Mouse (Mus musculus): ENCODE results near the gene Dgki. TPM values are rescaled to one million over a fixed set of nuclear protein-coding genes. Genes with fewer than 3 reads are reported as not detected.

Dgki gene
- polyA plus RNA-seq, 2 experiments, result 0.02 TPM; not detected in 1

DNA sequence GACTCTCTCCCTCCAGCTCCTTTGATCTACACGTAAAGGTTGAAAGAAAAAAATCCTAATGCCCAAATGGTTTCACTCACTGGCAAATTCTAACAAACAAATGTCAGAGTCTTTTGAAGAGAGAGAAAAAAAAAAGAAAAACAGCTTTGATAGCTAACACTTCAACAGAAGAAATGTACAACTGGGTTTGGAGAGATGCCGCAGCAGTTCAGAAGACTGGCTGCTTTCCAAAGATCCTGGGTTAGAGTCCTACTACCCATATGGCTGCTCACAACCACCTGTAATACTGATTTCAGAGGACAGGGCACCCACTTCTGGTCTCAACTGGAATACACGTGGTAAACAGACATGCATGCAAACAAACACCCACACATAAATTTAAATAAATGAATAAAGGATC lies 309.8 kb downstream of the Dgki start:
- H3K4me2 ChIP-seq (ENCODE audit: low read depth), result no peak overlapping the region
- DNase-seq (ENCODE audit: low read depth in 3 of 3, low spot score in 3 of 3) (no peak), ATAC-seq (ENCODE audit: insufficient read depth) (no peak)
- no peaks in the 10 kb centered on the region for H3K27me3 ChIP-seq (ENCODE audit: control insufficient read depth, insufficient read depth, low read length)
- H3K4me3 ChIP-seq (ENCODE audit: insufficient read depth in 1 of 2, low read depth in 2 of 2, low read length in 2 of 2), result no peak overlapping the region
- H3K9me3 ChIP-seq (ENCODE audit: control insufficient read depth, low read length), result no peaks in the 10 kb centered on the region
- WGBS (ENCODE audit: insufficient replicate concordance), result 63% methylated on average over 3 of the region's 3 CpGs
- H3K4me1 ChIP-seq (replicated peaks; ENCODE audit: control insufficient read depth in 2 of 2, insufficient read depth in 2 of 2, low read length in 1 of 2), result no peaks in the 10 kb centered on the region
- no peak overlapping the region for H3K9ac ChIP-seq (replicated peaks)
- H3K27ac ChIP-seq, result no peak overlapping the region
- no peaks in the 10 kb centered on the region for H3K36me3 ChIP-seq (replicated peaks; ENCODE audit: control insufficient read depth, insufficient read depth, low read depth)
- TF ChIP-seq CTCF (IDR thresholded peaks at IDR 0.05; ENCODE audit: low read depth) (no peak), EP300 (IDR thresholded peaks at IDR 0.05; ENCODE audit: low read depth) (no peak)

- no peak for TF ChIP-seq CTCF (IDR thresholded peaks at IDR 0.05; ENCODE audit: low read depth)
- no peak for TF ChIP-seq EP300 (IDR thresholded peaks at IDR 0.05; ENCODE audit: low read depth)
- Histone ChIP-seq H3K36me3 (replicated peaks; ENCODE audit: control insufficient read depth, insufficient read depth, low read depth) (no peaks in the 10 kb centered on the region), H3K4me1 (replicated peaks; ENCODE audit: control insufficient read depth in 2 of 2, insufficient read depth in 2 of 2, low read length in 1 of 2) (no peaks in the 10 kb centered on the region), H3K27ac (no peak overlapping the region), H3K4me2 (ENCODE audit: low read depth) (no peak overlapping the region), H3K9ac (replicated peaks) (no peak overlapping the region), H3K9me3 (ENCODE audit: control insufficient read depth, low read length) (no peaks in the 10 kb centered on the region), H3K4me3 (ENCODE audit: insufficient read depth in 1 of 2, low read depth in 2 of 2, low read length in 2 of 2) (no peak overlapping the region), H3K27me3 (ENCODE audit: control insufficient read depth, insufficient read depth, low read length) (no peaks in the 10 kb centered on the region)
- WGBS (ENCODE audit: insufficient replicate concordance), result 79% methylated on average over 3 of the region's 3 CpGs
- no peak for DNase-seq (ENCODE audit: low read depth in 3 of 3, low spot score in 3 of 3)
- ATAC-seq (ENCODE audit: insufficient read depth), result no peak
These were observed 311.2 kb downstream of the Dgki start for GRCm38 (mm10) chr6:36988800-36989199.

- Histone ChIP-seq H3K4me3 (ENCODE audit: insufficient read depth in 1 of 2, low read depth in 2 of 2, low read length in 2 of 2) (no peak overlapping the region), H3K4me1 (replicated peaks; ENCODE audit: control insufficient read depth in 2 of 2, insufficient read depth in 2 of 2, low read length in 1 of 2) (no peaks in the 10 kb centered on the region), H3K4me2 (ENCODE audit: low read depth) (no peak overlapping the region), H3K27ac (no peak overlapping the region), H3K9me3 (ENCODE audit: control insufficient read depth, low read length) (no peaks in the 10 kb centered on the region), H3K27me3 (ENCODE audit: control insufficient read depth, insufficient read depth, low read length) (no peaks in the 10 kb centered on the region), H3K9ac (replicated peaks) (no peak overlapping the region), H3K36me3 (replicated peaks; ENCODE audit: control insufficient read depth, insufficient read depth, low read depth) (no peaks in the 10 kb centered on the region)
- no peak for DNase-seq (ENCODE audit: low read depth in 3 of 3, low spot score in 3 of 3)
- WGBS (ENCODE audit: insufficient replicate concordance), result 64% methylated on average over 2 of the region's 2 CpGs
- TF ChIP-seq EP300 (IDR thresholded peaks at IDR 0.05; ENCODE audit: low read depth), result no peak
- ATAC-seq (ENCODE audit: insufficient read depth), result no peak
These were observed 318.3 kb downstream of the Dgki start for GRCm38 (mm10) chr6:36981646-36982045.

GRCm38 (mm10) chr6:36980475-36980874 lies 319.5 kb downstream of the Dgki start:
- no peaks in the 10 kb centered on the region for H3K27me3 ChIP-seq (ENCODE audit: control insufficient read depth, insufficient read depth, low read length)
- WGBS (ENCODE audit: insufficient replicate concordance), result 28% methylated on average over 5 of the region's 5 CpGs
- no peak overlapping the region for H3K4me3 ChIP-seq (ENCODE audit: insufficient read depth in 1 of 2, low read depth in 2 of 2, low read length in 2 of 2)
- no peak overlapping the region for H3K27ac ChIP-seq
- TF ChIP-seq EP300 (IDR thresholded peaks at IDR 0.05; ENCODE audit: low read depth) (no peak), CTCF (IDR thresholded peaks at IDR 0.05; ENCODE audit: low read depth) (no peak)
- DNase-seq (ENCODE audit: low read depth in 3 of 3, low spot score in 3 of 3) (no peak), ATAC-seq (ENCODE audit: insufficient read depth) (no peak)
- no peaks in the 10 kb centered on the region for H3K4me1 ChIP-seq (replicated peaks; ENCODE audit: control insufficient read depth in 2 of 2, insufficient read depth in 2 of 2, low read length in 1 of 2)
- H3K4me2 ChIP-seq (ENCODE audit: low read depth), result no peak overlapping the region
- H3K9me3 ChIP-seq (ENCODE audit: control insufficient read depth, low read length), result no peaks in the 10 kb centered on the region
- H3K9ac ChIP-seq (replicated peaks), result no peak overlapping the region
- no peaks in the 10 kb centered on the region for H3K36me3 ChIP-seq (replicated peaks; ENCODE audit: control insufficient read depth, insufficient read depth, low read depth)

- DNase-seq (ENCODE audit: low read depth in 3 of 3, low spot score in 3 of 3), result no peak
- no peaks in the 10 kb centered on the region for H3K36me3 ChIP-seq (replicated peaks; ENCODE audit: control insufficient read depth, insufficient read depth, low read depth)
- H3K4me2 ChIP-seq (ENCODE audit: low read depth), result no peak overlapping the region
- no peak overlapping the region for H3K9ac ChIP-seq (replicated peaks)
- H3K9me3 ChIP-seq (ENCODE audit: control insufficient read depth, low read length), result no peaks in the 10 kb centered on the region
- no peak for ATAC-seq (ENCODE audit: insufficient read depth)
- H3K27me3 ChIP-seq (ENCODE audit: control insufficient read depth, insufficient read depth, low read length), result no peaks in the 10 kb centered on the region
- WGBS (ENCODE audit: insufficient replicate concordance), result 50% methylated on average over 1 of the region's 1 CpGs
- no peak overlapping the region for H3K27ac ChIP-seq
- no peak overlapping the region for H3K4me3 ChIP-seq (ENCODE audit: insufficient read depth in 1 of 2, low read depth in 2 of 2, low read length in 2 of 2)
- no peaks in the 10 kb centered on the region for H3K4me1 ChIP-seq (replicated peaks; ENCODE audit: control insufficient read depth in 2 of 2, insufficient read depth in 2 of 2, low read length in 1 of 2)
- no peak for TF ChIP-seq EP300 (IDR thresholded peaks at IDR 0.05; ENCODE audit: low read depth)
- no peak for TF ChIP-seq CTCF (IDR thresholded peaks at IDR 0.05; ENCODE audit: low read depth)
These were observed 321.8 kb downstream of the Dgki start for GRCm38 (mm10) chr6:36978176-36978575.

Data from liver, embryonic 14.5 days (tissue).